Mouse (Mus musculus) intestine, postnatal 0 days (tissue): ENCODE measurements at regions not wholly inside any gene's neighbourhood (a gene's known extent, or its start where the extent isn't known, plus 50 kb on each side); places are given as distances from the start of the nearest gene placed in this dataset.

Experiments
- ATAC-seq: fragments of 200-750 bp; cut with Nextera tagmentation; 2 replicates; pipeline ENCODE4 v1.8.0; 2017; ENCODE audit warnings: mild to moderate bottlenecking, moderate TSS enrichment, moderate library complexity
- H3K27ac ChIP-seq: fragments of 300-500 bp; sonication (generic); 2 replicates; pipeline ENCODE4 v1.5.1; 2014; ENCODE audit warnings: mild to moderate bottlenecking, low read depth, low read length, moderate library complexity
- H3K27me3 ChIP-seq: fragments of 300-500 bp; sonication (generic); replicated peaks from 2 replicates; pipeline ENCODE4 v1.6.1; 2014; ENCODE audit warnings: low read length, mixed read lengths; ENCODE audit not compliant: control insufficient read depth, insufficient read depth
- H3K36me3 ChIP-seq: fragments of 300-500 bp; sonication (generic); 2 replicates; pipeline ENCODE4 v1.6.1; 2014; ENCODE audit warnings: mild to moderate bottlenecking, moderate library complexity; ENCODE audit not compliant: control insufficient read depth, insufficient read depth
- H3K4me1 ChIP-seq: fragments of 300-500 bp; sonication (generic); replicated peaks from 2 replicates; pipeline ENCODE4 v1.6.1; 2014; ENCODE audit warnings: antibody characterized with exemption, low read length, mixed read lengths; ENCODE audit not compliant: control insufficient read depth, insufficient read depth
- H3K4me2 ChIP-seq: fragments of 300-500 bp; sonication (generic); replicated peaks from 2 replicates; pipeline ENCODE4 v1.6.1; 2014; ENCODE audit warnings: low read depth, mild to moderate bottlenecking, moderate library complexity
- H3K4me3 ChIP-seq: fragments of 300-500 bp; sonication (generic); 2 replicates; pipeline ENCODE4 v1.5.1; 2014; ENCODE audit warnings: low read depth, low read length
- H3K9ac ChIP-seq: fragments of 300-500 bp; sonication (generic); 2 replicates; pipeline ENCODE4 v1.6.1; 2014; ENCODE audit warnings: mild to moderate bottlenecking, low read depth, low read length
- H3K9me3 ChIP-seq: fragments of 300-500 bp; sonication (generic); 2 replicates; pipeline ENCODE4 v1.6.1; 2016; ENCODE audit warnings: mixed run types; ENCODE audit not compliant: control insufficient read depth
- CTCF ChIP-seq: sonication (generic); IDR thresholded peaks from 2 replicates; pipeline ENCODE4 v1.5.1; 2016; ENCODE audit warnings: low read depth, mild to moderate bottlenecking, control low read depth, antibody characterized with exemption, moderate library complexity
- WGBS: fragments of 180-500 bp; shearing (Covaris S2); extraction: QIAGEN DNeasy Blood & Tissue Kit; methylation state at CpG from one replicate; pipeline ENCODE4 v1.1.7; 2014; 5-methylcytosine and 5-hydroxymethylcytosine counted together

- H3K36me3 ChIP-seq = no peaks in the 10 kb centered on the region
- no peak overlapping the region for H3K27ac ChIP-seq
- H3K4me3 ChIP-seq = no peak overlapping the region
- H3K4me1 ChIP-seq = no peaks in the 10 kb centered on the region
- no peak for ATAC-seq
- no peak overlapping the region for H3K4me2 ChIP-seq
- TF ChIP-seq CTCF = no peak
- H3K27me3 ChIP-seq = no peaks in the 10 kb centered on the region
- H3K9me3 ChIP-seq = no peaks in the 10 kb centered on the region
- WGBS = 72% methylated on average over 9 of the region's 9 CpGs
- no peak overlapping the region for H3K9ac ChIP-seq
Measured at GRCm38 (mm10) chr14:47890251-47891198, 230.1 kb upstream of the Peli2 start.

DNA sequence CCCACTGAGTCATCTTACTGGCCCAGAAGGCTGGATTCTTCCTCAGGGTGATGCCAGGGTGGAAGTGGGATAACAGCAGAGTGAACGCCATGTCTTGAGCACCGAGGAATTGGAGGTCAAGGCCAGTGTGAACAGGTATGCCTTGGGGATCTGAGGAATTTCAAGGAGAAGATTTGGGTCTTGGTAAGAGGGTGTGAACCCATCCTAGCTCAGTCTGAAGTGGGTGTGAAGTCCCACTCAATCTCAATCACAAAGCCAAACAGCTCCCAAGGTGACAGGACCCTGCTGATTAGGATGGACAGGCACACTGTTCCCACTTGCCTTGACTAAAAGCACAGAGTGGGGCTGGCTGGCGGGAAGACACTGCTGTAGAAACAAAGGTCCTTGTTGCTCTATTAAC is 224.0 kb upstream of the Peli2 start:
- Histone ChIP-seq H3K4me1 (no peaks in the 10 kb centered on the region), H3K27ac (no peak overlapping the region), H3K27me3 (no peaks in the 10 kb centered on the region), H3K9ac (no peak overlapping the region), H3K9me3 (no peaks in the 10 kb centered on the region), H3K4me3 (no peak overlapping the region), H3K4me2 (no peak overlapping the region), H3K36me3 (no peaks in the 10 kb centered on the region)
- 83% methylated on average over 3 of the region's 3 CpGs for WGBS
- TF ChIP-seq CTCF = no peak
- ATAC-seq = no peak

- no peaks in the 10 kb centered on the region for H3K36me3 ChIP-seq
- no peak overlapping the region for H3K9ac ChIP-seq
- no peaks in the 10 kb centered on the region for H3K27me3 ChIP-seq
- no peak for ATAC-seq
- H3K9me3 ChIP-seq = no peaks in the 10 kb centered on the region
- WGBS = 83% methylated on average over 5 of the region's 5 CpGs
- H3K4me2 ChIP-seq = no peak overlapping the region
- H3K27ac ChIP-seq = no peak overlapping the region
- no peak overlapping the region for H3K4me3 ChIP-seq
- no peaks in the 10 kb centered on the region for H3K4me1 ChIP-seq
- no peak for TF ChIP-seq CTCF
Measured at GRCm38 (mm10) chr14:47897907-47898530, 222.6 kb upstream of the Peli2 start.

DNA sequence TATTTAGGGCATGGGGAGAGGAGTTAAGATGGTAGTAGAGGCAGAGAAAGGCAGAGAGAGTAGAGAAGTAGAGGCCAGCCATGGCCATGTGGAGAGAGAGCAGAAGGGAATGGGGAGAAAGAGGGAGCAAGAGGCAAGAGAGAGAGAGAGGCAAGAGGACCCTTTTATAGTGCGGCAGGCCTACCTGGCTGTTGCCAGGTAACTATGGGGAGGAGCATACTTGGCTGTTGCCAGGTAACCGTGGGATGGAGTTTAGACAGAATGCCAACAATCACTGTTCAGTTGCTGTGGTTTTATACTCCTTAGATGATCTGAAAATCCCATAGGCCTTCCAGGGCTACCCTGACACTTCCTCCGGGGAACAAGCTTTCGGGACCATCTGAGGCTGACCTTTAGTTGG is 222.0 kb upstream of the Peli2 start:
- ATAC-seq = no peak
- Histone ChIP-seq H3K27me3 (no peaks in the 10 kb centered on the region), H3K4me1 (no peaks in the 10 kb centered on the region), H3K9me3 (no peaks in the 10 kb centered on the region), H3K9ac (no peak overlapping the region), H3K36me3 (no peaks in the 10 kb centered on the region), H3K4me2 (no peak overlapping the region), H3K4me3 (no peak overlapping the region), H3K27ac (no peak overlapping the region)
- TF ChIP-seq CTCF = no peak
- 65% methylated on average over 4 of the region's 4 CpGs for WGBS

DNA sequence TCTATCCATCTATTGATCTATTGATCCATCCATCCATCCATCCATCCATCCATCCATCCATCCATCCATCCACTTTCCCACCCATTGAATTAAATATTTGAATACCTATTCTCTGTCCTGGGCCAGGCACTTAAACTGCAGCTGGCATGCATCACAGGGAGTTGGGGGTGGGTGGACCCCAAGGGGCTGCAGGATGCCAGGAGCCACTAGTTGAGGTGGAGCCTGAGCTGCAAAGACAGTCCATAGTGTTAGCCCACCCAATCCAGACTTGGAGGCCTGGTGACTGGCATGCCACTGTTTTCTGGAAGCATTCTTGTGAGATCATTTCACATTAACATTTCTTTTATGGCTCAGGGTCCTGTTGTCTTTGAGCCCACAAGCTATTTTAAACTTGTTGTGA is 215.3 kb upstream of the Peli2 start:
- no peak overlapping the region for H3K27ac ChIP-seq
- H3K9me3 ChIP-seq = no peaks in the 10 kb centered on the region
- H3K4me3 ChIP-seq = no peak overlapping the region
- H3K9ac ChIP-seq = no peak overlapping the region
- no peaks in the 10 kb centered on the region for H3K27me3 ChIP-seq
- H3K4me1 ChIP-seq = no peaks in the 10 kb centered on the region
- no peak for TF ChIP-seq CTCF
- no peak overlapping the region for H3K4me2 ChIP-seq
- no peaks in the 10 kb centered on the region for H3K36me3 ChIP-seq
- no peak for ATAC-seq

DNA sequence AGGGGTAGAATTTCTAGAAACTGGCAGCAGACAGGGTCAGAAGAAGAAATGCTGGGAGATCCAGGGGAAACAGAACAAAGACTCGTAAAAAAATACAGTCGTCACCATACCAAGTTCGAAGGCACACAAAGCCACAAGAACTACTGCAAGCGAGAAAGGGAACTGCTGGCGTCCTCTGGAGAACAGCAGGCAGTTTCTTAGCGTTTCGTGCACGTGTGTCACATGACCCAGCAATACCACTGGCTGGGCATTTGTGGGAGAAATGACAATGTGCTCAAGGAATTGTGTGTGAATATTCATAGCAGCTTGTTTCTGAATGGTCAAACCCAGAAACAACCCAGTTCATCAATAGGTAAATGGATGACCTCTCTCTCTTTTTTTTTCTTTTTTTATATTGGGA is 211.5 kb upstream of the Peli2 start:
- Histone ChIP-seq H3K27me3 (no peaks in the 10 kb centered on the region), H3K4me2 (no peak overlapping the region), H3K4me1 (no peaks in the 10 kb centered on the region), H3K9ac (no peak overlapping the region), H3K27ac (no peak overlapping the region), H3K4me3 (no peak overlapping the region), H3K36me3 (no peaks in the 10 kb centered on the region), H3K9me3 (no peaks in the 10 kb centered on the region)
- TF ChIP-seq CTCF = no peak
- 60% methylated on average over 8 of the region's 8 CpGs for WGBS
- no peak for ATAC-seq
